Mouse (Mus musculus) brain, embryonic 18.5 days (tissue): Measurements from ENCODE around the gene Tmprss9.

ENCODE experiments used
- DNase-seq: peaks from one replicate; pipeline ENCODE4 v3.0.0-alpha.2; 2012; ENCODE audit warnings: low read depth, low spot score

The Tmprss9 gene

DNA sequence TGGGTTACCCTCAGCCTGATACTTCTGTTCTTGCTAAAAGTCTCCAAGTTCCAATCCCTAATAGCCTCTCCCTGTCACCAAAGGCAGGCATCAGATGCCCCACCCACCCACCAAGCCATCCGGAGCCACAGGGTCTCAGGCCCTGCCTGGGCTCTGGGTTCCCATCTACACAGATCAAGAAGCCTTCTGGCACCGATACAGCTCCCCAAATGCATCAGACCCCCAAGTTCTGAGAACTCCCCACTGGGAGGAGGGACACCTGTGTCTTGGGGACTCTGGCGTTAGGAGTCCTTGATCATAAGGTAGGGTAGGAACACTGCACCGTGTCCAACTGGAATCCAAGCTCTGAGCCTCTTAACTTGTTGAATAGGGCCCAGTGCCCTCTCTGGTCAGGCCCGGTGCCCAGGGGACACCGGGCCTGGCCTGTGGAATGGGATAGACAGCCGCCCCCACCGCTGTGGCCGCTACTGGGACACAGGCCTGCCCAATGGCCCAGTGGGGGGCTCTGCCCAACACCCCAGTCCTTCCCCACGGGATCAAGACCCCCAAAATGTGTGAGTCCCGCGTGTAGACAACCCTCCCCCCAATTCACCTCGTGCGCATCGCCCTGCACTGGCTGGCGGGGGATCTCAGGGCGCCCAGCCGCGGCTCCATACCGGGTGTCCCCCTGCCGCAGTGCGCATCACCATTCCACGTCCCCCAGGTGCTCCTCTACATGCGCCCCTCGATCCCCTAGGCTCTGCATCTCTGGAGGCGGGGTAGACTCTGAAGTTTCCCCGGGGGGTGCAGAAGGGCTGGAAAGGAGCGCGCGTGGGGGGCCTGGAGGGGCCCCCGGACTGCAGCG lies 28.3 kb upstream of the Tmprss9 start:
- DNase-seq, result no peak

DNA sequence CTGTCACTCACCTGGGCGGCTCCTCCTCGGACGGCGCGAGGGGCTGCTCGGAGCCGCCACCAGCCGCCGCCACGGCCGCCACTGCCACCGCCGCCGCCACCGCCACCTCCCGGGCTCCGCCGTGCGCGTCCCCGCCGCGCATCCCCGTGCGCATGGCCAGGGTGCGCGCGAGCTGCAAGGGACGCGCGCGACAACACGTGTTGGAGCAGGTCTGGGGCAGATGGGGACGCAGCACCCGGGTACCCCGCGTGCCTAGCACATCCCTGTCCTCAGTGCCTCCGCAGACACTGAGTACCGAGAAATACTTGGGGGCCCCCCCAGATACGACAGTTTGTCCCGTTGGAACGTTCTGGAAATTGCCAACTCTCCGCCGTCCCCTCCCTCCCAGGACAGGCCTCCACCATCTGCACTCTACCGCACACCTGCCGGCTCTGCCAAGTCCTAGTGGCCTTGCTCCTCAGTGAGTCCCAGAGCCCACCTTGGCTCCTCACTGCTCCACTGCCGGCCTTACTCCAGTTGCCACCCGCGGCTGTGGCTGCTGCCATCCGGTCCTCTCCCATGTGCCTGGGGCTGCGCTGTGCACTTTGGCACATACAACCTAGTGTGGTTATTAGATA lies 27.6 kb upstream of the Tmprss9 start, which contains the start of gene Lingo3:
TSS of gene Lingo3 (minus strand) at position 109 of the 617 bp plus-strand sequence.
- no peak for DNase-seq

DNA sequence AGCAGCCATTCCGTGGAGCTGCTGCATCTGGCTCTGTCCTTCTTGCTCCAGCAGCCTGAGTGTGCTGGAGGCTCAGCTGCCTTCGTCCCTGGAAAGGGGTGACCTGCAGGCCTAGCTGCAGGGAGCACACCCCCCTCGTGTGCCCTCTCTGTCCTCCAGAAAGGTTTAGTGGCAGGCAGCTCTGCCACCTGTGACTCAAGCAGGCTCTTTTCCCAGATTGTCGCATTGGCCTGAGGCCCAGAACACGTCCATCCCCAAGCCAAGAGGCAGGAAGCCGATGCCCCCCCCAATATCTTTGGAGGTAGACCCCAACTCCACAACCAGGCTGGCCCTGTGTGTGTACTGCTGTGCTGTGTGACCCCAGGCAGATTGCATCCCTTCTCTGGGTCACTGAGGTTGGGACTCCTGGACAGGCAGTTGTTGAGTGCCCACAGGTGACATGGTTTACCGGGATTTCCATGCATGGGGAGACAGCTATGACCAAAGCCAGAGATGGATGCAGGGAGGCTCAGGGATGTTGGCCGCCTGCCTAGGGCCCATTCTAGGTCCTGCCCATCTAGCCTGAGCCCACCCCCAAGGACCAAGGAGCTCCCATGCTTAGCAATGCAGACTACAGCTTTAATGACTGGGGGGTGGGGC lies 26.5 kb upstream of the Tmprss9 start:
- DNase-seq, result no peak

DNA sequence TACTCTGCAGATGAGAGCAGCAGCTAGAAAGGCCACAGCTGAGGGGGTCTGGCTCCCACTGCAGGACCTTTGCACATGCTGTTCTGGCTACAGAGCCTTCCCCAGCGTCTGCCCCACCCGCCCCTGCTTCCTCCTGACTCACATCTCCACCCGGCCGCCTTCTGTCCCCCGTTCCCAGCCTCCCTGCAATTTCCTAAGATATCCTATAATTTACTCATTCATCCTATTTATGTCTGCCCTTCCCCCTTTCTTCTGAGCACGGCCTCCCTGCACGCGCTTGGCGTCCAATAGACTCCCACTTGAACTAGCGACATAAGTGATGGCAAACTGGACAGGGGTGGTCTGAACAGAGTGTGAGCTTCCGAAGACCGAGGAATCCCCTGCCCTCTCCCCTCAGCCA lies 25.9 kb upstream of the Tmprss9 start:
- DNase-seq, result no peak

DNA sequence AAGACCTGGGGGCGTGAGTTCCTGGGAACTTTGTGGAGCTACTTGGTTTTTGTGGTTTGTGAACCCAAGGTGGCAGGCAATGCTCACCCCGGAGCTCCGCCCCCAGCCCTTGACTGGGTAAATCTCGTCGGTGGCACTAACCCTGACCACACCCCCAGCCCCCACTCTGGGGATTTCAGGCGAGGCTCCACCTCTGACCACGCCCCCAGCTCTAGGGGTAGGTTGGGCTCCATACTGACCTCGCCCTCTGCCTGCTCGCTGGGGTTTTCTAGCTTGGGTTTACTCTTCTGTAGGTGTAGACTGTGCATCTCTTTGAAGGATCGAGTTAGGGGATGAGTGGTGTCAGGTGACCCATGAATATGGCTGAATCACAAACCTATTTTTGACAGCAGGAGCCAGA lies 23.1 kb upstream of the Tmprss9 start:
- DNase-seq, result no peak

DNA sequence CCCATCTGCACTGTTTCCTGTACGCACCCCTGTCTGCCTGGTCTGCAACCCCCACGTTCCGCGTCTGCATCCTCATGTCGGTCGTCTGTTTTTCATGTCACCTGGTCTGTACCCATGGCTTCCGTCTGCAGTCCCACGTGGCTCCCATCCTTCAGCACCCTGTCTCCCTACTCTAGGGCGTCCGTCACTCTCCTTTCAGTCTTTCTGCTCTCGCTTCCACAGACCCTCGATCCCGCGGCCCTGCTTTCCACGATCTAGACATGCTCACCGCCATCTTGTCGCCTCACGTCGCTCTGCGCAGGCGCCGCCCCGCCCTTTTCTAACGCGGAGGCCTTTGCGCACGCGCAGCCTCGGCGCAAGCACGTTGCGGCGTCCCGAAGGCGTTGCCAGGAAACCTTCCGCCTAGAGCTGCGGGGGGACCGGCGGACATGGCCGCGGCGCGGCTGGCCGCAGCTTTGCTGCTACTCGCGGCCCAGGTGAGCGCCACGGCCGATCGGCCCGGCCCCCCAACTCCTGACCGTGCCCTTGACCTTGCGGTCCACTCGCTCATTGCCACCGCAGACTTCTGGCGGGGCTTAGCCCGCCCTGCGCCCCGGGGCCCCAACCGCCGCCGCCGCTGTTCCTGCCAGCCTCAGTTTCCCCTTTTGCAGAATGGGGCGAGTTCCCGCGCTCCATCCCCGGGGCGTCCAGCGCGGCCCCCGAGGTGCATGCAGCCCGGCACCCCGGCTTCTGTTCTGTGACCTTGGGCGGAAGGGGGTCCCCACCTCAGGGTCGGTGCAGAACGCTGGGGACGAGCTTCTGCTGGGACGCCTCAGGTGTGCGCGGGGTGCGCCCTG lies 16.5 kb upstream of the Tmprss9 start, which contains the start of the genes Lsm7 and Sppl2b:
TSS of gene Lsm7 (minus strand) at position 297 of the 836 bp plus-strand sequence.
TSS of gene Sppl2b (plus strand) at position 363 of the 836 bp plus-strand sequence.
- peak; percentile 87 for DNase-seq

DNA sequence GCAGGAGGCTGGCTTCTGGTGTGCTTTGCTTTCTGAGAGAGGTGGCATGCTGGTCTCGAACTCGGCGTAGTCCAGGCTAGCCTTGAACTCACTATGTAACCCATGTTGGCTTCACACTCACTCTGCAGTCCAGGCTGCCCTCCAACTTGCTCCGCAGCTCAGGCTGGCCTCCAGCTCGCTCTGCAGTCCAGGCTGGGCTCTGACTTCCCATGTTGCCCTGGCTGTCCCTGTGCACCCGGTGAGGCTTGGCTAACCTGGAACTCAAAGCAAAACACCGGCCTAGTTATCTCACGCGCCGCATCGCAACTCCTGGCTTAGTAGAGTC lies 15.9 kb upstream of the Tmprss9 start:
- no peak for DNase-seq

DNA sequence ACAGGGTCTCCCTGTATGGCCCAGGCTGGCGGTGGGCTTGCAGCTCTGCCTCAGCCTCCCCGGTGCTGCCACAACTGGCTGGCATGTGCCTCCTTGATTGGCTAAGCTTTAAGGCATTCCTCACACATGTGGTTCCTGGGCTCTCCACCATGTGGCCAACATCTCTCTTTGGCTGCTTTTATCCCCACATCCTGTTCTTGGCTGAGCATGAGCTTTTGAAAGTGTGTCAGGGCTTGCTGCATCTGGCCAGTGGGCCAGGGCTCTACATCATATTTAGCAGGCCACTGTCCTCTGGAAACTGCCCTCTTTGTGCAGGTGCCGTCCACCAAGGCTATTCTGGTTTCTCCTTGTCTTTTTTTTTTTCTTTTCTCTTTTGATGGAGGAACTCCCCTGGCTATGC lies 15.4 kb upstream of the Tmprss9 start:
- no peak for DNase-seq

DNA sequence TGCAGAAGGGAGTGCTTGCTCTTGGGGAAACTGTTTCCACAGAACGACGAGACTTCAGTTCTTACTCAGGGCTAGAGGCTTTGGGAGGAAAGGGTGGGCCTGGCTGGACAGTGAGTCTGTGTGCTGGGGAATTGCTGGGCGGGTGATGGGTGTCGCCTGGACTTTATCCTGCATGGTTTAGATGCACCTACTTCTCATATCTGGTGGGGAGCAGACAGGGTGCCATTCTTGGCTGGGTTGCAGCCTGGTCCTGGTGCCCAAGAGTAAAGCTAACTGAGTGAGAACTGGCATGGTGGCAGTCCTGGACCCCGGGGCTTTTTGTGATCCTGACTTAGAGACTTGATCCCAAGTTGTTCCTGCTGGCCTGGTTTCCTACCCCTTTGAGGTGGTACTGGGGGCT lies 14.7 kb upstream of the Tmprss9 start:
- DNase-seq, result no peak

DNA sequence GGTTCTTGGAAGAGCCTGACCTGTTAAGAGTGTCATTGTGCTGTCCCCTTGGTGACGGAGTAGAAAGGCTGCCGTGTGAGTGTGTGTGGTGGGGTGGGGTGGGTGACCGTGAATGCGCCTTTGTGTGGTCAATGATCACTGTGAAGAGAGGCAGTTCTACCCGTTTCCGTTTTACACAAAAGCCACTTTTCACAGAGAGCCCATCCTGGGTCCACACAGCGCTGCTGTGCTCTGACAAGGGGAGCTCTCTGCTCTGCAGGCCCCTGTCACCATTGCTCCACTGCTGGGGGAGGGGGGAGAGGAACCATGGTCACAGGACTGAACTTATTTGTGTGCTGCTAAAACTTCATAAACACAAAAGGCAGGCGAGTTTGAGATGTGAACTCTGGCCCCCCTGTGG lies 14.3 kb upstream of the Tmprss9 start:
- no peak for DNase-seq

DNA sequence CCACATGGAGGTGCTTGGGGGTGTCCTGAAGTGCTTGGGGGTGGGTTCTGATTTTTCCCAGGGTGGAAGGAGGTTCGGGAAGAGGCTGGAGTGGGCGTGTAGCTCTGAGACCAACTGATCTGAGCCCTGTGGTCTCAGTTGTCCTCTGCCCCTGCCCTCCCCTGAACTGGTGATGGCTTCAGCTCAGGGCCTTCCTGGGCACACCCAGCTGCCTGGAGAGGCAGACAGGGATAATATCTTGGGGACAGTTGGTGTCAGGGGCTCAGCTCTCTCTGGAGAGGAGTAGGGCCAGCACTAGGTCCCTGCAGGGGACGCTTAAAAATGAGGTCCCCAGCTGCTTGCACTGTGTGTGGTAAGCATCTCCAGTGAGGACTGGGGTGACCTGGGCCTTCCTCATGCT lies 13.8 kb upstream of the Tmprss9 start:
- DNase-seq, result no peak

DNA sequence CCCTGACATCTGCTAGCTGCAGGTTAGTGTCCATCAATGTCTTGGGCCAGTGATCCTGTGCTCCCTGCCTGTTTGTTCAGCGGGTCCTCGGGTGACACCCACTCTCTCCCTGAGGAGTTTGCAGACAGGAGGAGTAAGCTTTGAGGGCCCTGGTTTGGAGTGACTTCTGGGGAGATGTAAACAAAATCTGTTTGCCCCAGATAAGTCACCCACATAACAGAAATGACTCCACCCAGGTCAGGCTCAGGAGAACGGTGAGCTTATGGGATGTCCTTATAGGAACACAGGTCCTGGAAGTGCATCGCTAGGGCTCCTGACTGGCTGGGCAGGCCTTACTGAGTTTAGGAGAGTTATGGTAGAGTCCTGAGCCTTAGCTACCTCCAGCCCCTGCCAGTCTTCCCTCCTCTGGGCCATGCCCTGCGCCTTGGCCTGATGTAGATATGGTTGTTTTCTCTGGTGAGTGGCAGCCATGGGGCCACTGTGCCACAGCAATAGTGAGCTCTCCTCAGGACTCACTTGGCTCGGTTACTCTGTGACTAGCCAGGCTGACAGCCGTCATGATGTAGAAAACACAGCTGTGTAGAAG lies 13.2 kb upstream of the Tmprss9 start:
- DNase-seq, result no peak

DNA sequence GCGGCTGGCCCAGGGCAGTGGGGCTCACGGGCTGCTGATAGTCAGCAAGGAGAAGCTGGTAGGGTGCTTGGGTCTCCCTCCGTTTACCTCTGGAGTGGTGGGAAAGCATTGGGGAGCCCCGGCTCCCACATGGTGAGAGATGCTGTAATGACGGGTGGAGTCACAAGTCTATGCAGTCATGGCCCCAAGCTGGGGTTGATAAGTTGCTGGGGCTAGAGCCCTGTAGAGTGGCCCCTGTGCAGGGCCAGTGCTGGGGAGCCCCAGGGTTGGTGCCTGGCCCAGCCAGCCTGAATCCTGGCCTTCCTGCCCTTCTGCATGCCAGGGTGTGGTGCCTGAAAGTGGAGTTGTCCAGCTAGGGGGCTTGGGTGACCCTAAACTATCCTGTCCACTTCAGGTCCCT lies 9.3 kb upstream of the Tmprss9 start:
- no peak for DNase-seq

DNA sequence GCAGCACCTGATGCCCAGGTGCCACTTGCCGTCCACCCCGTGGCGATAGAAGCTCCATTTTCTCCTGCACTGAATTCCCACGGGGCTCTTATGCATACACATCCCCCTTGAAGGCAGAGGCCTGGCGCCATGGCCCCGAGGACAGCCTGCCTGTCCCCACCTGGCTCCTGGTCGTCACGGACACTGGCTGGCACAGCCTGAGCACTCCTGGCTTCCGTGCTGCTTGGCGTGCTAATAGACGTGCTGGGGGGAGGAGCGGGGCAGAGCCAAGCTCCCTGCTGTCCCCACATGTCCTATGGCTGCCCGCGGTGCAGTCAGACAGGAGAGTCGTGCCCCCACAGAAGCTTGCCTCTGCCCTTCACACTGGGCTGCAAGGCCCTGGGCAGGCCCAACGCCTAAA lies 7.2 kb upstream of the Tmprss9 start:
- no peak for DNase-seq

DNA sequence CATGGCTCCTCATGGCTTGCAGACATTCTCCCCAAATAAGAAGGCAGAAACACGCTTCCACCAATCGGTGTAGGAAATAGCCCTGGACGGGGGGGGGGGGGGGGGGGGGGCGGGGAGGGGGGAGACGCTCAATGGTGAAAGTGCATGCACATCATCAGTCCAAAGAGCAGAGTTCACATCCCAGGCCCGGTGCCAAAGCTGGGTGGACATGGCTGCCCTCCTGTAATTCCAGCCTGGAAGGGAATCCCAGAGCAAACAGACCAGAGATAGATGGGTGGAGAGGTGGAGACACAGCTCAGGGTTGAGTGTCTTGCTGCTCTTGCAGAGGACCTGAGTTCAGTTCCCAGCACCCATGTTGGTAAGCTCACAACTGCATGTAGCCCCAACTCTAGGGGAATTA lies 655 bp upstream of the Tmprss9 start:
- no peak for DNase-seq

DNA sequence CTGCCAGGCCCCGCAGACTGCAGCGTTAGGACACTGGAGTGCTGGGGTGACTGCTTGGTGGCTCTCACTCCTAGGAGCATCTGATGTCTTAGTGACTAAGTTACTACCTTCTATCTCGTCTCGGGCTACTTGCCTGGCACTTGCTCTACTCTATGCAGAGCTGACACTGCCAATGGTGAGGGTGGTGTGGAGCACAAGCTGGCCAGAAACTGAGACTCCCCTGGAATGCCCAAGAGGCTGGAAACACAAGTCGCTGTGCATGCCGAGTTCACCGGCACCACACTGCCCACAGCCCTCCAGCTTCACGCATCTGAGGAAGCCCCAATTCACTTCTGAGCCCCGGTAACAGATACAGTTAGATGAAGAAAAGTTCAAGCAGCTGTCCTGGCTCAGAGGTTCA lies 2.4 kb downstream of the Tmprss9 start:
- no peak for DNase-seq

DNA sequence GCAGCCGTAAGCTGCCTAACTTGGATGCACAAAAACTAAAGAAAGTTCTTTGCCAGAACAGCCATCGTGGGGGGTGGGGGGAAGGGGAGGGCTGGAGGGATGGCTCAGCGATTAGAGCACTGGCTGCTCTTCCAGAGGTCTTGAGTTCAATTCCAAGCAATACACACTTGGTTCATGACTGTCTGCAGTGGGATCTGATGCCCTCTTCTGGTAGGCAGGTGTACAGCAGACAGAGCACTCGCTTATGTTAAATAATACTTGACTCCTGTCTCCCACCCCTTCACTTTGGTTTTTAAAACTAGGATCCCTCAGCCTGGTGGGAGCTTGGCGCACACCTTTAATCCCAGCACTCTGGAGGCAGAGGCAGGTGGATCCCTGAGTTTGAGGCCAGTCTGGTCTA lies 4.4 kb downstream of the Tmprss9 start:
- no peak for DNase-seq

DNA sequence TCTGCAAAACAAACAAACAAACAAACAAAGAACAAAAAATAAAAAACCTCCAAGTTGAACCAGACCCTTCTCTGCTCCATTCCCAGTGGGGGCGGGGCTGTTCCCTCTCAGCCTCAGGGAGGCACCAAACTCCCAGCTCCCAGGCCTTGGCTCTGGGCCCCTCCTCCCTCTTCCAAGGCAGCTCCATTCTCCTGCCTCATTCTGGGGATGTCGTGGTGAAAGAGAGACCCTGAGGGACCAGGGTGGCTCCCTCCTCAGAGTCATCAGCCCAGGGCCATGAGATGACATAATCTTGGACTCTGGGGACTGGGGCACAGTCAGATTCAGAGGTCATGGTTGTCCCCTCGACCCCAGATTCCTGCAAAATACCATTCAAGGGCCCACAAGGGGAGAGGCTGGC lies 4.9 kb downstream of the Tmprss9 start:
- no peak for DNase-seq

DNA sequence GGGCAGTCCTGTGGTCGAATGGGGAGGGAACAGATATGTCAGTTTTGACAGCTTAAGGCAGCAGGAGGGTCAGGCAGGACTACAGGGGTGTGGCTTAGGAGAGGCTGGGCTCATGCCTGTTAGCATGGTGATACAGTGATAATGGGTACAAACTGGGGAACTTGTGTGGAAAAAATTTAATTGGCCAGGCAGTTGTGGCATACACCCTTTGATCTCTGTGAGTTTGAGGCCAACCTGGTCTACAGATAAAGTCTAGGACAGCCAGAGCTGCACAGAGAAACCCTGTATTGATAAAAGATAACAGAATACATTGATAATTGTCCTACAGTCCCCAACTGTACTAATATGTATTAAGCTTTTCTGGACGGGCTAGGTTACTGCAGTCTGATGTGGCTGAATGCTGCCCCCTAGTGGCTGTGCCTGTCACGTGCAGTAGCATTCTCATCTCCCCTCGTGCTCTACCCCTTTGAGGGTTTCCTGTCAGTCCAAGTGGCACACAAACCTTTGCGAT lies 8.5 kb downstream of the Tmprss9 start:
- no peak for DNase-seq

DNA sequence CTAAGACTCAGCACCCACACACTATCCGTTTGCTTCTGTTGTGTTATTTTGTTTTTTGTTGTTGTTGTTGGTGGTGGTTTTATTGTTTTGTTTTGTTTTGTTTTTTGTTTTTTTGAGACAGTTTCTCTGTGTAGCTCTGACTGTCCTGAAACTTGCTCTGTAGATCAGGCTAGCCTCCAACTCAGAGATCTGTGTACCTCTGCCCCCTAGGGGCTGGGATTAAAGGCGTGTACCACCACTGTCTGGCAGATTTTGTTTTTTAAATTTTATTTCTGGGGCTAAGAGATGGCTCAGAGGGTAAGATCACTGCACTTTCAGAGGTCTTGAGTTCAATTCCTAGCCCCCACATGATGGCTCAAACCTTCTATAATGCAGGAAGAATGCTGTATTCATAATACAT lies 9.3 kb downstream of the Tmprss9 start:
- DNase-seq, result no peak

DNA sequence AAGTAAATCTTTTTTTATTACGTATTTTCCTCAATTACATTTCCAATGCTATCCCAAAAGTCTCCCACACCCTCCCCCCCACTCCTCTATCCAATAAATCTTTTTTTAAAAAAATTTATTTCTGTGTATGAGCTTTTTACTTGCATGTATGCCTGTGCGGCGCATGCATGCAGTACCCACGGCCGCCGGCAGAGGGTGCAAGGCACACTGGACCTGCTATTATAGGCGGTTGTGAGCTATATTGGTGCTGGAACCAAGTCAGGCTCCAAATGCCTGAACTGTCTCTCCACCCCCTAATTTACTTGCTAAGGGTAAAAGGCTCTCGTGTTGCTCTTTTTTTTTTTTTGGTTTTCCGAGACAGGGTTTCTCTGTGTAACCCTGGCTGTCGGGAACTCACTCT lies 9.7 kb downstream of the Tmprss9 start:
- DNase-seq, result no peak
